Mouse (Mus musculus) kidney, adult 2 months (tissue): Measurements from ENCODE around the gene Zyg11b.

Experiments
- CTCF ChIP-seq: fragments of 200-500 bp; conservative IDR thresholded peaks from 2 replicates; pipeline ENCODE4 v1.5.1; 2011; ENCODE audit warnings: low read depth, mild to moderate bottlenecking, control low read depth, low read length, moderate library complexity, mixed read lengths; ENCODE audit not compliant: insufficient read depth, insufficient read length
- POLR2A ChIP-seq: fragments of 200-500 bp; IDR thresholded peaks from one replicate; pipeline ENCODE4 v1.6.1; 2011; ENCODE audit warnings: low read depth, low read length, control low read depth

DNA sequence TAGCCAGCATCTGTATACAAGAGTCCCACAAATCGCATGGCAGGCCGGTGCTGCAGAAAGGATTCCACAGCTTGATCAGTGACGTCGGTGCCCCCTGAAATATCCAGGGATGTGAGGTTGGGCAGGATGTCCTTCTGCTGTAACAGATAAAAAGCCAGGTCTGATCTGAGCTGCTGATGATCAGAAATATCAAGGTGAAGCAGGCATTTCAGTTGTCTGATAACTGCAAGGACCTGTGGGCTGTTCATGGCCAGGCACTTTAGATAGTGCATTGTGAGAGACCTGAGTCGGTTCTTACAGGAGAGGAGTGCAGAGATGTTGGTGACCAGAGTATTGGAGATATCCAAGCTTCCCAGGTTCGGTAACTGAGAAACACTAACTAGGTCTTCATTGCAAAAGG, 96.3 kb downstream of the Zyg11b start:
- TF ChIP-seq CTCF = no peak
- no peak for TF ChIP-seq POLR2A
